Mouse (Mus musculus) Patski (cell line): ENCODE measurements at regions not wholly inside any gene's neighbourhood (a gene's known extent, or its start where the extent isn't known, plus 50 kb on each side); places are given as distances from the start of the nearest gene placed in this dataset.
"Not testable (repeated sequence)": the region's sequence is repeated elsewhere in the genome, so short reads cannot be mapped to it uniquely, and the experiment has no call there.

ENCODE experiments used
- ATAC-seq: fragments of 100-300 bp; one replicate; pipeline ENCODE4 v1.8.0; 2021
- CTCF ChIA-PET: fragments of 350-600 bp; sonication (Branson Sonifier 250); formaldehyde crosslinking; loops from one replicate; lab custom pipeline; 2022; ENCODE audit warnings: inconsistent platforms; lab: Charles Lee
- POLR2A ChIA-PET: fragments of 350-600 bp; sonication (Branson Sonifier 250); formaldehyde crosslinking; loops from one replicate; lab custom pipeline; 2022; ENCODE audit warnings: antibody characterized with exemption, inconsistent platforms; lab: Charles Lee
- DNase-seq: peaks from one replicate; pipeline ENCODE4 v3.0.0-alpha.2; 2011; ENCODE audit warnings: low read depth, low spot score
- H3K27me3 ChIP-seq: fragments of 371-371 bp; one replicate; pipeline ENCODE4 v1.5.1; 2021
- CTCF ChIP-seq: fragments of 100-300 bp; IDR thresholded peaks from one replicate; pipeline ENCODE4 v1.5.1; 2021
- in situ Hi-C: fragments of 300-500 bp; cut with MboI; formaldehyde crosslinking; loops from 3 replicates; pipeline ENCODE4 v1.11.1; 2018; ENCODE audit warnings: low pct_unique_long_range_greater_than_20kb, mixed read lengths

DNA sequence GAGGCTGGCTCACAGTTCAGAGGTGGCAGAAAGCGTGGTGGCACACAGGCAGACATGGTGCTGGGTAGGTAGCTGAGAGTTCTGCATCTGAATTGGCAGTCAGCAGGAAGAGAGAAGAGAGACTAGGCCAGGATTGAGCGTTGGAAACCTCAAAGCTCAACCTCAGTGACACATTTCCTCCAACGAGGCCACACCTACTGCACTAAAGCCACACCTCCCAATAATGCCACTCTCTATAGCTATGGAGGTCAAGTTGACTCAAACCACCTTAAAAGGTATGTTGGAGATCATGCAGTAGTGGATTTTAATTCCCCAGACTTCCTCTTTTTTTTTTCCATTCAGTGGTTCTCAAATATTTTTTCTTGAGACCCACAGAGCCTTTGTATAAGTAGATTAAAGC lies 57.1 kb downstream of the Ccdc54 start:
- DNase-seq (no peak), ATAC-seq (no peak)
- ChIA-PET POLR2A (no interaction called here), CTCF (no interaction called here)
- no peaks in the 10 kb centered on the region for H3K27me3 ChIP-seq
- no peak for TF ChIP-seq CTCF
- in situ Hi-C loops: loop anchor here (5.0 kb wide), 1 partner anchor 198 kb away; no protein-coding TSS in a partner anchor

DNA sequence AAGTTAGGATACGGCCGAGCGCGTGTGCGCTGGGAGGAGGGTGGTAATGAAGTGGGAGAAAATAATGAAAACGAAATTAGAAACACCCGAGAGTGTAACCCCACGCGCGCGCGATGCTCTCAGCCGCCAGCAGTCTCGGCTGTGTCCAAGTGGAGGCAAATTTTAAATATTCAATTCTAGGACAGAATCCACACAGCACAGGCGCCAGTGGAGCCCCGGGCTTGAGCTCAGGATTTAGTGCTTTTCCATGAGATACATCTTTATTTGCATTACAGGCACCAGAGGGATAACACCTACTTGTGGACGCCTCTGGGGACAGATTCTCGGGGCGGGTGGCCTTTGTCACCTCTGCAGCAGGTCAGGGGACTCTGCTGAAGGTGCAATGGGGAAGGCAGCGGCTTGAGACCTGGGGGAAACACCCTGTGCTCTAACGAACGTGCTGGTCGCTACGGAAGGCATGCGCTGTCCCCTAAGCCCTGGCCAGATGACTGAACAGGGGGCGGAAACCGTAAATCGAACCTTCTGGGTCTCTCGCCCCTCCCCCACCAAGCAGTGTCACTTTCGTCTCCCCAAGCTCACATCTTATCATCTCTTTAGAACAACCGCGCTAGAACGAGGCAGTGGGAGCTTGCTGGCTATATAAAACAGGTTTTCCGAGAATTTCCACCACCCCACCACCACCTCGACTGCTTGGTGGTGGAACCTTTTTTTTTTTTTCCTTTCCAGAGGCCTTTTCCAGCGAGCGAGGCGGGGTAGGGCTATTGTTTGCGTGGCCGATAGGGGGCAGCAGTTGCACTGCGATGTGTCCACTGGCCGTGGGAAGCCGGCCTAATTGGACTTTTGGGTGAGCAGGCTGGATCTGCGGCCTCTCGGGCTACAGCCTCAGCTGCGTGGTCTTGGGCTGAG lies 61.2 kb downstream of the Ccdc54 start:
- TF ChIP-seq CTCF: no peak
- CTCF ChIA-PET: interaction anchor here (0.7 to 2.0 kb wide), 12 partner anchors 8 to 221 kb away, joined by 3 to 5 read pairs (median 3); no protein-coding TSS in a partner anchor
- DNase-seq (peak; percentile 39), ATAC-seq (peak; percentile 76)
- POLR2A ChIA-PET: no interaction called here
- in situ Hi-C loops: loop anchor here (5.0 kb wide), 2 partner anchors 102 to 203 kb away; no protein-coding TSS in a partner anchor
- no peaks in the 10 kb centered on the region for H3K27me3 ChIP-seq

DNA sequence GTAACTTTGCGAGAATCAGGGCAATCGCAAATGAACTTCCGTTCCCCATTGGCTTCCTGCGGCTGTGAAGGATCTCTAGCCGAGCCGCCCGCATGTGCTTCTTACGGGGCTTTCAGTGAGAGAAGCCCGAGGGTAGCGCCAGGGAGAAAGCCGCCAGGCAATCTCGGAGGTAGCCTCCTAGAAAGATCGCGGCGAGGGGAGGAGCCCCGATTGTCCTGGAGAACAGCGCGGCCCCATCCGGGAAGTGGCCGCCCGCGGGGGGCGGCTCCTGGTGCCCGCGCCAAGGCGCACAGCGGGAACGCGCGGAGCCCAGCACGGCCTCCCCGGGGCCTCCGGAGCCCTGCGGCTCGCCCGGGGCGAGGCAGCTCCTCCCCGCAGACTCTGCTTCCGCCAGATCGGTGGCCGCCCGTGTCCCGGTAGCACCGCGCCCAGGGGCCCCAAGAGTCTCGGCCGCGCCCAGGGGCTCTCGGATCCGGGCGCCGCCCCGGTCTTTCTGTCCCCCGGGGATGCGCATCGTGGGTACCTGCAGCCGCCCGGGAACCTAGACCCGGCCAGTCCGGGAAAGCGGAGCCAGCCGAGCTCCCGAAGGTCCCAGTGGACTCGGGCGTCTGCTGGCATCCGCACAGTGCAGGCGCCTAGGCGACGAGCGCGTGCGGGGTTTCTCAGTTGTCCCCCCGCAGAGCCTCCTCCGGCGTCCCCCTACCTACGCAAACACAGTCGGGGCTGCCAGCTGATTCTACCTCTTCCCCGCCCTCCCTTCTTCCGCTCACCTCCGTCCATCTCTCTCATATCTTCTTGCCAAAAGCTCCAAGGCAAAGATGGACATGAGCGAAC lies 62.1 kb downstream of the Ccdc54 start:
- in situ Hi-C loops: loop anchor here (5.0 kb wide), 1 partner anchor 102 kb away; no protein-coding TSS in a partner anchor
- peak; percentile 85 for ATAC-seq
- H3K27me3 ChIP-seq: no peaks in the 10 kb centered on the region
- DNase-seq: no peak
- ChIA-PET POLR2A (no interaction called here), CTCF (interaction anchor here (1.0 to 1.4 kb wide), 8 partner anchors 7 to 222 kb away, joined by 3 to 4 read pairs (median 3); no protein-coding TSS in a partner anchor)
- TF ChIP-seq CTCF: no peak

DNA sequence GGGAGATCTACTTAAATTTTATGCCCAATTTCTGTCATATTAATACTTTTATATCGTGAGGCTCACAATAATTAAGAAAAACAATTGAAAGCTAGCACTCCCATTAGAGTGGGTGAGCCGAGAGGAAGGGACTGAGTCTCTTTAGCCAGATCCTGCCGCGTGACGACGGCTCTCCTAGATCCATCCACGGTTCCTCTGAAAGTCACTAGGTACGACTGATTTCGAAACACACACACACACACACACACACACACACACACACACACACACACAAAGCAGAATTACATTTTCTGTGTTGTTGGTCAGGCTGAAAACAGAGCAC lies 62.6 kb downstream of the Ccdc54 start:
- CTCF ChIA-PET: no interaction called here
- in situ Hi-C loops: loop anchor here (5.0 kb wide), 1 partner anchor 101 kb away; no protein-coding TSS in a partner anchor
- no peak for TF ChIP-seq CTCF
- DNase-seq: no peak
- ATAC-seq: no peak
- no peaks in the 10 kb centered on the region for H3K27me3 ChIP-seq
- POLR2A ChIA-PET: interaction anchor here (0.7 kb wide), 1 partner anchor 120 kb away, joined by 3 read pairs; no protein-coding TSS in a partner anchor

DNA sequence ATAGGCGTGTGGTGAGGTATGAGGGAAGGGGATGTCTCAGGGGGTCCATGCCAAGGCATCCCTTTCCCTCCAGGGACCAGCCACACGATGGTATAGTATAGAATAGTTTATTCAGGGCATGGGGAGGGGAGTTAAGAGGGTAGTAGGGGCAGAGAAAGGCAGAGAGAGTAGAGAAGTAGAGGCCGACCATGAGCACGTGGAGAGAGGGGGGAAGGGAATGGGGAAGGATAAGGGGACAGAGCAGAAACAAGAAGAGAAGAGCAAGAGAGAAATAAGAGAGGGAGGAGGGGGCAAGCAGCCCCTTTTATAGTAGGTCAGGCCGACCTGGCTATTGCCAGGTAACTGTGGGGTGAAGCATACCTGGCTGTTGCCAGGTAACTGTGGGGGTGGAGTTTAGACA lies 64.0 kb downstream of the Ccdc54 start:
- POLR2A ChIA-PET, H3K27me3 ChIP-seq, ATAC-seq, DNase-seq: not testable (repeated sequence)
- in situ Hi-C loops: loop anchor here (5.0 kb wide), 1 partner anchor 100 kb away; no protein-coding TSS in a partner anchor
- CTCF ChIA-PET: interaction anchor here (1.1 kb wide), 1 partner anchor 209 kb away, joined by 3 read pairs; no protein-coding TSS in a partner anchor

DNA sequence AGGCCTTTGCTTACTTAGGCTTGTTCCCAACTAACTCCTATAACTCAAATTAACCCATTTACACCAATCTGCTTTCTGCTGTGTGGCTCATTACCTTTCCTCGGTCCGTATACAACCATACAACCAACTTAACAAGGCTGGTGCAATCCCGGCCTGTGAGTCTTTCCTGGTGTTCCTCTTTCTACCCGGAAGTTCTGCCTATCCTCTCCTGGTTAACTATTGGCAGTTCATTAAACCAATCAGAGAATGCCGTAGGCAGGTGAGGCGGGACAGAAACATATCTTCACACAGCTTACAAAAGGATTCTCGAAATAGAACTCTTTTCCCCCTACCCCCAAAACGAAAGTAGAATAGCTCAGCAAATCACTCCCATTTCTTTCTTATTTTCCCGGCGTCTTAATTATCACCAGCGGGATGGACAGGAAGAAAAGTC lies 65.0 kb downstream of the Ccdc54 start:
- ATAC-seq (no peak), DNase-seq (no peak)
- in situ Hi-C loops: loop anchor here (5.0 kb wide), 1 partner anchor 99 kb away; no protein-coding TSS in a partner anchor
- POLR2A ChIA-PET: no interaction called here
- TF ChIP-seq CTCF: no peak
- CTCF ChIA-PET: interaction anchor here (1.0 kb wide), 1 partner anchor 92 kb away, joined by 3 read pairs; no protein-coding TSS in a partner anchor
- no peaks in the 10 kb centered on the region for H3K27me3 ChIP-seq

DNA sequence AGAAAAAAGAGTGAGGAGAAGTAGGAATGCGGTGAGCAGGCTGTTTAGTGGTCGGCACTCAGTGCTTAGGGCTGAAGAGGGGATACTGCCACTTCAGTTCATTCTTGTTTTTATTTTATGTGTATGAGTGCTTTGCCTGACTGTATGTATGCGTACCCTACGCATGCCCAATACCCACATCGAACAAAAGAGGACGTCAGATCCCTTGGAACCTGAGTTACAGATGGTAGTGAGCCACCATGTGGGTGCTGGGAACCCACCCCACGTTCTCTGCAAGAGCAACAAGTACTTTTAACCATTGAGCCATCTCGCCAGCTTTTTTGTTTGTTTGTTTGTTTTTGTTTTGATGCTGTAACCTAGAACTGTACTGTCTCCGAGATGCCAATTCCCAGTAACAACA lies 65.5 kb downstream of the Ccdc54 start:
- POLR2A ChIA-PET: no interaction called here
- no peak for TF ChIP-seq CTCF
- ATAC-seq (no peak), DNase-seq (no peak)
- CTCF ChIA-PET: interaction anchor here (1.0 kb wide), 1 partner anchor 92 kb away, joined by 3 read pairs; no protein-coding TSS in a partner anchor
- in situ Hi-C loops: loop anchor here (5.0 kb wide), 1 partner anchor 98 kb away; no protein-coding TSS in a partner anchor
- no peaks in the 10 kb centered on the region for H3K27me3 ChIP-seq

DNA sequence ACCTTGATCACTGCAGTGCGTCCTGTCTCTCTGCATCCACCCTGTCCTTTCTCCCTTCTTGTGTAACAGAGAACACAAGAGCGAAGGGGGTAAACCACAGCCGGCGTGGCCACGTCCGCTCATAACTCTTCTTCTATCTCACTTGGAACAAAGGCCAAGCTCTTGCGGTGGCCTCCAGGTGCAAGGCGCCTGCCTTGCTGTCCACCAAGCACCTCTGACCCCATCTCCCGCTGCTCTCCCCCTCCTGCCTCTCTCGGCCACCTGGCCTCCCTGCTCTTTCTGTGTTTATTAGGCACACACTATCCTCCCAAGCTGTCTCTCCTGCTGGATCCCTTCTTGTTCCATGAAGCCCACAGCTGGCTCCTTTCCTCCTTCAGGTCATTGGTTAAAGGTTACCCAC lies 71.3 kb downstream of the Ccdc54 start:
- DNase-seq (no peak), ATAC-seq (no peak)
- TF ChIP-seq CTCF: no peak
- peaks cover 4% of the 10 kb centered on the region for H3K27me3 ChIP-seq
- in situ Hi-C loops: no loop called here
- POLR2A ChIA-PET: no interaction called here
- CTCF ChIA-PET: interaction anchor here (0.8 kb wide), 1 partner anchor 10 kb away, joined by 3 read pairs; no protein-coding TSS in a partner anchor

DNA sequence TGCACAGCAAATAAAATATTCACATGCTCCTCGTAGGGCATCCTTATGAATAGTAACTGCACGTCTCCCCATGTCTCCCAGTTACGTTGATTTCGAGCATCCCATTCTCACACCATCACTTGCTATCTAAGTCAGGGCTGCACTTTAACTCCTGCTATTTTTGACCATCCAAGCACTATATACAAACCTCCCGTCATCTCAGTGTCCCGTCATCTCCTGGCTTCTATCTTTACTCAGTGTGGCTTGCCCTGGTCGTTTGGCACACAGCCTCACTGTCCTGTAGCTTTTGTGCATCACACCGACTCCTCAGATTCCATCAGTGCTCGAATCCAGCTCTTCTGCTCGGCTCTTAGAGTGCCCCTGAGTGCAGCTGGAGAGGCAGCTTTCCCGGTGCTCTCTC lies 74.4 kb downstream of the Ccdc54 start:
- ChIA-PET POLR2A (no interaction called here), CTCF (no interaction called here)
- ATAC-seq (no peak), DNase-seq (no peak)
- in situ Hi-C loops: no loop called here
- H3K27me3 ChIP-seq: peaks cover 4% of the 10 kb centered on the region
- no peak for TF ChIP-seq CTCF

DNA sequence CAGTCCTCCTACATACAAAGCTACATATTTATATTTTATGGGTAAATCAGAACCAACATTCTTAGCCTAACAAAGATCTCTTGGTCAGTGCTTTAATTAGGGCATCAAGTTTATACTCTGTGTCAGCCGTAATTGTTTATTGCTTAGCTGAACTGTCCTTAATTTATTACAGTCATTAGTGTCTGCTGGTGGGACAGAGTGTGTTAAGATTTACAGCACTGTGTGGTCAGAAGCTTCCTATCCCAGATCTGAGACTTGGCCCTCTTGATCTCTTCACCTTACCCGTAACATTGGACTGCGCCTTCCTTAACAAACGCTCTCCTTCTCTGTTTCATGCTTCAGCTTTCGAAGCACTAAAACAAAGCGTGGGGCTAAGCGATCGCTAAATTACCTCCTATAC lies 75.9 kb downstream of the Ccdc54 start:
- POLR2A ChIA-PET: no interaction called here
- no peak for ATAC-seq
- in situ Hi-C loops: no loop called here

More for the DNA sequence above, 75.9 kb downstream of the Ccdc54 start:
- CTCF ChIA-PET: no interaction called here
- no peak for TF ChIP-seq CTCF
- H3K27me3 ChIP-seq: peaks cover 4% of the 10 kb centered on the region
- DNase-seq: no peak
